Mouse (Mus musculus): Measurements from ENCODE around the gene Cryba2.

- no peak for TF ChIP-seq CTCF (IDR thresholded peaks at IDR 0.05; ENCODE audit: extremely low read depth, insufficient read length, insufficient replicate concordance, low read depth, low read length)
- TF ChIP-seq POLR2A (IDR thresholded peaks at IDR 0.05; ENCODE audit: low read depth, low read length) = no peak
Measured at GRCm38 (mm10) chr1:74856439-74856720, 36.6 kb downstream of the Cryba2 start.

Data from small intestine, adult 2 months (tissue).